Mouse (Mus musculus) stomach, postnatal 0 days (tissue): Measurements from ENCODE around the gene Uggt1.

Experiments used
- CTCF ChIP-seq: IDR thresholded peaks from 2 replicates; pipeline ENCODE4 v1.5.1; 2016; ENCODE audit warnings: antibody characterized with exemption, low read depth, mild to moderate bottlenecking, moderate library complexity
- EP300 ChIP-seq: optimal IDR thresholded peaks from 2 replicates; pipeline ENCODE3; 2016; ENCODE audit warnings: antibody characterized with exemption

GRCm38 (mm10) chr1:36260418-36260817 lies 15.9 kb upstream of the Uggt1 start:
- TF ChIP-seq CTCF = no peak
- no peak for TF ChIP-seq EP300
